Mouse (Mus musculus) MEL (cell line): Measurements from ENCODE around the gene Bcat1.

Source experiments
- CTCF ChIP-seq, 3 experiments: IDR thresholded peaks in 2 of 3; conservative IDR thresholded peaks in 1 of 3; 2 replicates each; pipeline ENCODE4 v1.5.1; 2011 to 2012; ENCODE audit warnings: low read length in 3 of 3, low read depth in 2 of 3, mild to moderate bottlenecking in 2 of 3, improper control_type of control experiment in 1 of 3, inconsistent platforms in 1 of 3, mixed read lengths in 1 of 3, moderate library complexity in 1 of 3; ENCODE audit not compliant: control insufficient read depth in 1 of 3, insufficient read depth in 1 of 3, poor library complexity in 1 of 3, severe bottlenecking in 1 of 3
- EP300 ChIP-seq, 2 experiments: IDR thresholded peaks; 2 replicates each; pipeline ENCODE4 v1.6.1; 2011; ENCODE audit warnings: improper control_type of control experiment in 2 of 2, low read length in 2 of 2, low read depth in 1 of 2, mild to moderate bottlenecking in 1 of 2
- GABPA ChIP-seq: IDR thresholded peaks from 2 replicates; pipeline ENCODE4 v1.6.1; 2012; ENCODE audit warnings: low read depth, mild to moderate bottlenecking, inconsistent platforms, low read length, improper control_type of control experiment, moderate library complexity
- GATA1 ChIP-seq: IDR thresholded peaks from 2 replicates; pipeline ENCODE4 v1.6.1; 2011; ENCODE audit warnings: low read depth, low read length, improper control_type of control experiment
- JUND ChIP-seq: IDR thresholded peaks from 2 replicates; pipeline ENCODE4 v1.6.1; 2011; ENCODE audit warnings: low read depth, mild to moderate bottlenecking, improper control_type of control experiment, low read length
- MAFK ChIP-seq: IDR thresholded peaks from 2 replicates; pipeline ENCODE4 v1.6.1; 2011; ENCODE audit warnings: low read depth, mild to moderate bottlenecking, low read length, improper control_type of control experiment, borderline replicate concordance
- POLR2A ChIP-seq, 2 experiments: IDR thresholded peaks; 2 replicates each; pipeline ENCODE4 v1.6.1; 2011 to 2012; ENCODE audit warnings: low read length in 2 of 2, mild to moderate bottlenecking in 2 of 2, control low read depth in 1 of 2, improper control_type of control experiment in 1 of 2, low read depth in 1 of 2, moderate library complexity in 1 of 2; ENCODE audit not compliant: control insufficient read depth in 1 of 2, insufficient read depth in 1 of 2, poor library complexity in 1 of 2
- ZC3H11A ChIP-seq: IDR thresholded peaks from 2 replicates; pipeline ENCODE4 v1.6.1; 2012; ENCODE audit warnings: low read depth, mild to moderate bottlenecking, inconsistent platforms, low read length, improper control_type of control experiment
- ZKSCAN1 ChIP-seq: IDR thresholded peaks from 2 replicates; pipeline ENCODE4 v1.6.1; 2012; ENCODE audit warnings: low read depth, mild to moderate bottlenecking, inconsistent platforms, low read length, improper control_type of control experiment, moderate library complexity

GRCm38 (mm10) chr6:144992111-144992510, 83.9 kb downstream of the Bcat1 start:
- TF ChIP-seq POLR2A (IDR thresholded peaks at IDR 0.05; ENCODE audit: control insufficient read depth in 1 of 2, insufficient read depth in 1 of 2, low read depth in 1 of 2, low read length in 2 of 2, poor library complexity in 1 of 2) (no peak), GABPA (no peak), ZC3H11A (no peak), GATA1 (no peak), CTCF (IDR thresholded peaks at IDR 0.05 in 2 of 3, conservative IDR thresholded peaks at IDR 0.05 in 1 of 3; ENCODE audit: control insufficient read depth in 1 of 3, insufficient read depth in 1 of 3, low read depth in 2 of 3, low read length in 3 of 3, poor library complexity in 1 of 3, severe bottlenecking in 1 of 3) (no peak), EP300 (IDR thresholded peaks at IDR 0.05; ENCODE audit: low read depth in 1 of 2, low read length in 2 of 2) (no peak), MAFK (no peak), ZKSCAN1 (no peak), JUND (no peak)
